Mouse (Mus musculus): ENCODE data around the gene Proca1.

- TF ChIP-seq CTCF (IDR thresholded peaks at IDR 0.05) (no peak), EP300 (IDR thresholded peaks at IDR 0.05; ENCODE audit: insufficient read depth, low read depth, low read length) (no peak), POLR2A (IDR thresholded peaks at IDR 0.05; ENCODE audit: insufficient read depth, low read depth, low read length) (no peak)
These were observed 30.7 kb upstream of the Proca1 start for GRCm38 (mm10) chr11:78162504-78162903.
